Mouse (Mus musculus): ENCODE results near the gene Tnni3. TPM values are rescaled to one million over a fixed set of nuclear protein-coding genes. Genes with fewer than 3 reads are reported as not detected.
A peak's percentile ranks its signal among the peaks of the same experiment; 100 is the strongest.
"Not testable (repeated sequence)": the region's sequence is repeated elsewhere in the genome, so short reads cannot be mapped to it uniquely, and the experiment has no call there.

Tnni3 gene
- polyA plus RNA-seq, 1 experiment = 1,187 TPM

GRCm38 (mm10) chr7:4532005-4532729 is 8.1 kb upstream of the Tnni3 start, which contains the start of gene Dnaaf3:
Dnaaf3 (minus strand) TSS chr7:4532453.
- peaks cover 5% of the 10 kb centered on the region for H3K27me3 ChIP-seq (ENCODE audit: control insufficient read depth, insufficient read depth, low read length)
- TF ChIP-seq POLR2A (IDR thresholded peaks at IDR 0.05; ENCODE audit: control insufficient read depth, extremely low read depth, insufficient read depth, low read length, poor library complexity) = no peak
- no peak for TF ChIP-seq CTCF (IDR thresholded peaks at IDR 0.05; ENCODE audit: borderline replicate concordance, control insufficient read depth, extremely low read depth, insufficient read depth, low read length, poor library complexity)
- H3K4me1 ChIP-seq (replicated peaks; ENCODE audit: control insufficient read depth, insufficient read depth, low read length) = no peaks in the 10 kb centered on the region; the same call in 1 of the 2 replicates
- no peak within 1 kb of the TSS for H3K27ac ChIP-seq (ENCODE audit: control insufficient read depth, insufficient read depth, low read length)
- no peak for DNase-seq
- WGBS = 15% methylated on average over 28 of the region's 28 CpGs
- no peaks in the 10 kb centered on the region for H3K36me3 ChIP-seq (ENCODE audit: control insufficient read depth, insufficient read depth, low read length)
- peak within 1 kb of the TSS; percentile 9; the same call in 1 of the 2 replicates for H3K4me3 ChIP-seq (ENCODE audit: control insufficient read depth, insufficient read depth, low read length)

GRCm38 (mm10) chr7:4530166-4530565 is 6.1 kb upstream of the Tnni3 start:
- H3K27me3 ChIP-seq (ENCODE audit: control insufficient read depth, insufficient read depth, low read length); H3K4me3 ChIP-seq (ENCODE audit: control insufficient read depth, insufficient read depth, low read length); H3K36me3 ChIP-seq (ENCODE audit: control insufficient read depth, insufficient read depth, low read length); H3K27ac ChIP-seq (ENCODE audit: control insufficient read depth, insufficient read depth, low read length); DNase-seq; H3K4me1 ChIP-seq (replicated peaks; ENCODE audit: control insufficient read depth, insufficient read depth, low read length): not testable (repeated sequence)
- 87% methylated on average over 8 of the region's 8 CpGs for WGBS

GRCm38 (mm10) chr7:4527302-4527689 is 3.3 kb upstream of the Tnni3 start:
- Histone ChIP-seq H3K27ac (ENCODE audit: control insufficient read depth, insufficient read depth, low read length) (no peak overlapping the region), H3K27me3 (ENCODE audit: control insufficient read depth, insufficient read depth, low read length) (peaks cover 5% of the 10 kb centered on the region), H3K4me3 (ENCODE audit: control insufficient read depth, insufficient read depth, low read length) (no peak overlapping the region), H3K36me3 (ENCODE audit: control insufficient read depth, insufficient read depth, low read length) (no peaks in the 10 kb centered on the region), H3K4me1 (replicated peaks; ENCODE audit: control insufficient read depth, insufficient read depth, low read length) (peaks cover 4% of the 10 kb centered on the region)
- WGBS = 74% methylated on average over 18 of the region's 18 CpGs
- no peak for DNase-seq
- no peak for TF ChIP-seq CTCF (IDR thresholded peaks at IDR 0.05; ENCODE audit: borderline replicate concordance, control insufficient read depth, extremely low read depth, insufficient read depth, low read length, poor library complexity)
- no peak for TF ChIP-seq POLR2A (IDR thresholded peaks at IDR 0.05; ENCODE audit: control insufficient read depth, extremely low read depth, insufficient read depth, low read length, poor library complexity)

GRCm38 (mm10) chr7:4526341-4527301 is 2.6 kb upstream of the Tnni3 start:
- H3K27ac ChIP-seq (ENCODE audit: control insufficient read depth, insufficient read depth, low read length) = no peak overlapping the region
- no peaks in the 10 kb centered on the region for H3K36me3 ChIP-seq (ENCODE audit: control insufficient read depth, insufficient read depth, low read length)
- DNase-seq = peak; percentile 79
- H3K27me3 ChIP-seq (ENCODE audit: control insufficient read depth, insufficient read depth, low read length) = peaks cover under 1% of the 10 kb centered on the region
- no peak for TF ChIP-seq POLR2A (IDR thresholded peaks at IDR 0.05; ENCODE audit: control insufficient read depth, extremely low read depth, insufficient read depth, low read length, poor library complexity)
- TF ChIP-seq CTCF (IDR thresholded peaks at IDR 0.05; ENCODE audit: borderline replicate concordance, control insufficient read depth, extremely low read depth, insufficient read depth, low read length, poor library complexity) = peak; percentile 83; the same call in 1 of the 2 replicates
- WGBS = 24% methylated on average over 40 of the region's 40 CpGs
- H3K4me3 ChIP-seq (ENCODE audit: control insufficient read depth, insufficient read depth, low read length) = peak overlapping the region; percentile 49
- peaks cover 4% of the 10 kb centered on the region for H3K4me1 ChIP-seq (replicated peaks; ENCODE audit: control insufficient read depth, insufficient read depth, low read length)

- Histone ChIP-seq H3K36me3 (ENCODE audit: control insufficient read depth, insufficient read depth, low read length) (no peaks in the 10 kb centered on the region), H3K27me3 (ENCODE audit: control insufficient read depth, insufficient read depth, low read length) (no peaks in the 10 kb centered on the region; the same call in 1 of the 2 replicates), H3K4me1 (replicated peaks; ENCODE audit: control insufficient read depth, insufficient read depth, low read length) (peaks cover 16% of the 10 kb centered on the region), H3K4me3 (ENCODE audit: control insufficient read depth, insufficient read depth, low read length) (no peak overlapping the region), H3K27ac (ENCODE audit: control insufficient read depth, insufficient read depth, low read length) (no peak overlapping the region)
- no peak for DNase-seq
- 96% methylated on average over 33 of the region's 33 CpGs for WGBS
- TF ChIP-seq CTCF (IDR thresholded peaks at IDR 0.05; ENCODE audit: borderline replicate concordance, control insufficient read depth, extremely low read depth, insufficient read depth, low read length, poor library complexity) = no peak
- no peak for TF ChIP-seq POLR2A (IDR thresholded peaks at IDR 0.05; ENCODE audit: control insufficient read depth, extremely low read depth, insufficient read depth, low read length, poor library complexity)
Measured at GRCm38 (mm10) chr7:4523205-4524130, 561 bp downstream of the Tnni3 start.

- peaks cover 20% of the 10 kb centered on the region for H3K4me1 ChIP-seq (replicated peaks; ENCODE audit: control insufficient read depth, insufficient read depth, low read length)
- no peaks in the 10 kb centered on the region for H3K36me3 ChIP-seq (ENCODE audit: control insufficient read depth, insufficient read depth, low read length)
- WGBS = 93% methylated on average over 6 of the region's 6 CpGs
- H3K27me3 ChIP-seq (ENCODE audit: control insufficient read depth, insufficient read depth, low read length) = no peaks in the 10 kb centered on the region; the same call in 1 of the 2 replicates
- DNase-seq = no peak
- no peak overlapping the region for H3K4me3 ChIP-seq (ENCODE audit: control insufficient read depth, insufficient read depth, low read length)
- no peak overlapping the region for H3K27ac ChIP-seq (ENCODE audit: control insufficient read depth, insufficient read depth, low read length)
- TF ChIP-seq CTCF (IDR thresholded peaks at IDR 0.05; ENCODE audit: borderline replicate concordance, control insufficient read depth, extremely low read depth, insufficient read depth, low read length, poor library complexity) = no peak
- TF ChIP-seq POLR2A (IDR thresholded peaks at IDR 0.05; ENCODE audit: control insufficient read depth, extremely low read depth, insufficient read depth, low read length, poor library complexity) = no peak
Measured at GRCm38 (mm10) chr7:4522292-4522691, 1.7 kb downstream of the Tnni3 start.

All from thymus, adult 2 months (tissue).